8 mouse cellular contexts compared by ENCODE assay signal in the genomic region with DNA sequence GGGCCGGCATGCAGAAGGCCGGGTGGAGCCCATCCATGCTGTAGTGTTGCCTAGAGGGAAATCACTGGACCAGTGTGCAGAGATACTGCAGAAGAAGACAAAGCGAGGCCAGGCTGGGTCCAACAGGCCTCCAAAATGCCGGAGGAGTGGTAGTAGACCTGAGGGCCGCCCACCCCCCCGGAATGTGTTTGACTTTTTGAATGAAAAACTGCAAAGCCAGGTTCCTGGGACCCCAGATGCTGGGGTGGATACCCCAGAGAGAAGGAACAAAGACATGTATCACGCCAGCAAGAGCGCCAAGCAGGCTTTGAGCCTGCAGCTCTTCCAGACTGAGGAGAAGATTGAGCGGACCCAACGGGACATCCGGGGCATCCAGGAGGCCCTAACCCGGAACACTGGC. TPM values are rescaled to one million over a fixed set of nuclear protein-coding genes. Genes with fewer than 3 reads are reported as not detected.
DNase-seq lines count a peak whose midpoint lies in the region; ATAC-seq lines count a peak whose summit lies in the region.

A gene (plus strand): TSS at position 301 of the 400 bp plus-strand sequence.

- no peak within 1 kb of the TSS for H3K4me3 ChIP-seq in kidney, embryonic 14.5 days (ENCODE audit: low read length)
- no peak within 1 kb of the TSS for H3K4me3 ChIP-seq in forebrain, embryonic 14.5 days (ENCODE audit: low read depth, low read length)
- H3K4me3 ChIP-seq in limb, embryonic 10.5 days = no peak within 1 kb of the TSS

- H3K36me3 ChIP-seq in kidney, embryonic 14.5 days (ENCODE audit: control insufficient read depth, insufficient read depth, low read length) = peaks cover 59% of the 10 kb centered on the region
- H3K36me3 ChIP-seq in forebrain, embryonic 14.5 days (ENCODE audit: control insufficient read depth, insufficient read depth, low read length) = peaks cover 59% of the 10 kb centered on the region
- H3K36me3 ChIP-seq in limb, embryonic 10.5 days = peaks cover 74% of the 10 kb centered on the region

- 97% methylated on average over 12 of the region's 12 CpGs for WGBS in kidney, embryonic 14.5 days
- WGBS in forebrain, embryonic 14.5 days = 93% methylated on average over 12 of the region's 12 CpGs
- WGBS in limb, embryonic 10.5 days = 95% methylated on average over 12 of the region's 12 CpGs

- no peak within 1 kb of the TSS for H3K9ac ChIP-seq in kidney, embryonic 14.5 days (ENCODE audit: low read depth, low read length)
- H3K9ac ChIP-seq in forebrain, embryonic 14.5 days (ENCODE audit: low read length) = no peak within 1 kb of the TSS

- H3K4me1 ChIP-seq in kidney, embryonic 14.5 days (ENCODE audit: control insufficient read depth, insufficient read depth, low read length) = no peaks in the 10 kb centered on the region
- H3K4me1 ChIP-seq in forebrain, embryonic 14.5 days (ENCODE audit: control insufficient read depth, insufficient read depth, low read length) = no peaks in the 10 kb centered on the region
- H3K4me1 ChIP-seq in limb, embryonic 10.5 days = no peaks in the 10 kb centered on the region

- H3K27ac ChIP-seq in kidney, embryonic 14.5 days (ENCODE audit: low read depth, low read length) = no peak within 1 kb of the TSS
- H3K27ac ChIP-seq in forebrain, embryonic 14.5 days (ENCODE audit: low read depth, low read length) = no peak within 1 kb of the TSS
- no peak within 1 kb of the TSS for H3K27ac ChIP-seq in limb, embryonic 10.5 days

- DNase-seq in kidney, adult 11 months = no peak
- no peak for DNase-seq in forebrain, embryonic 14.5 days (ENCODE audit: low spot score)
- DNase-seq in limb, embryonic 10.5 days (ENCODE audit: low spot score) = no peak
- DNase-seq in right cerebral cortex, postnatal 4 days = no peak
- DNase-seq in embryo, embryonic 10.5 days (ENCODE audit: low spot score) = no peak
- DNase-seq in thymus, postnatal 4 days = no peak

- no peak for ATAC-seq in kidney, embryonic 14.5 days (ENCODE audit: low FRiP score, low TSS enrichment)
- no peak for ATAC-seq in activated CD4-positive, CD25-positive, alpha-beta regulatory T cell, adult 4 months
- no peak for ATAC-seq in forebrain, embryonic 14.5 days

- no peak within 1 kb of the TSS for H3K4me2 ChIP-seq in kidney, embryonic 14.5 days (replicated peaks; ENCODE audit: low read depth, low read length)
- H3K4me2 ChIP-seq in forebrain, embryonic 14.5 days (ENCODE audit: low read length) = no peak within 1 kb of the TSS

- no peaks in the 10 kb centered on the region for H3K9me3 ChIP-seq in kidney, embryonic 14.5 days (ENCODE audit: control insufficient read depth, low read length)
- no peaks in the 10 kb centered on the region for H3K9me3 ChIP-seq in forebrain, embryonic 14.5 days (replicated peaks; ENCODE audit: control insufficient read depth, low read length)
- H3K9me3 ChIP-seq in limb, embryonic 10.5 days (replicated peaks) = no peaks in the 10 kb centered on the region

- H3K27me3 ChIP-seq in kidney, embryonic 14.5 days (ENCODE audit: control insufficient read depth, insufficient read depth, low read length) = no peaks in the 10 kb centered on the region
- H3K27me3 ChIP-seq in forebrain, embryonic 14.5 days (replicated peaks; ENCODE audit: control insufficient read depth, insufficient read depth, low read length) = no peaks in the 10 kb centered on the region
- no peaks in the 10 kb centered on the region for H3K27me3 ChIP-seq in limb, embryonic 10.5 days (ENCODE audit: low read depth, poor library complexity, severe bottlenecking)

RNA-seq across cellular contexts. Expression of the gene that starts here (rescaled TPM):
- 17.3 and 22.1 TPM in 2 replicates for polyA plus RNA-seq in kidney, embryonic 14.5 days (2014; fragmentation: Nextera tagmentation; extraction: Ambion mirVana)
- 100 to 1,000 TPM; 369 to 440 TPM for polyA plus RNA-seq in activated CD4-positive, CD25-positive, alpha-beta regulatory T cell, adult 4 months (2017; shearing (Covaris generic))
- 27.4 and 30.3 TPM in 2 replicates for polyA plus RNA-seq in forebrain, embryonic 14.5 days (2014; fragmentation: Nextera tagmentation; extraction: Ambion mirVana)
- polyA plus RNA-seq in limb, embryonic 10.5 days (2016; fragmentation: Nextera tagmentation; extraction: Ambion mirVana) = 26.1 and 30.6 TPM in 2 replicates

Comparison
In these comparisons a context has a peak if more than half of its experiments do, and no peak if none do; other contexts are left out.
1. RNA of the gene that starts here (polyA plus RNA-seq): 369 to 440 TPM in activated CD4-positive, CD25-positive, alpha-beta regulatory T cell, adult 4 months; 26.1 to 30.6 TPM in limb, embryonic 10.5 days, 27.4 to 30.3 TPM in forebrain, embryonic 14.5 days and 17.3 to 22.1 TPM in kidney, embryonic 14.5 days; every median in the first group is over 10 times any median in the second.